Mouse (Mus musculus) gastrocnemius, postnatal 10 days (tissue): ENCODE measurements at regions not wholly inside any gene's neighbourhood (a gene's known extent, or its start where the extent isn't known, plus 50 kb on each side); places are given as distances from the start of the nearest gene placed in this dataset.
A peak's percentile ranks its signal among the peaks of the same experiment; 100 is the strongest.

Source experiments
- DNase-seq: peaks from one replicate; pipeline ENCODE4 v3.0.0; 2021; ENCODE audit warnings: mixed read lengths

- DNase-seq, result no peak
These were observed 155.2 kb upstream of the Zfp507 start for GRCm38 (mm10) chr7:35958052-35958451.

- DNase-seq, result no peak
These were observed 146.0 kb upstream of the Zfp507 start for GRCm38 (mm10) chr7:35948794-35949193.

DNA sequence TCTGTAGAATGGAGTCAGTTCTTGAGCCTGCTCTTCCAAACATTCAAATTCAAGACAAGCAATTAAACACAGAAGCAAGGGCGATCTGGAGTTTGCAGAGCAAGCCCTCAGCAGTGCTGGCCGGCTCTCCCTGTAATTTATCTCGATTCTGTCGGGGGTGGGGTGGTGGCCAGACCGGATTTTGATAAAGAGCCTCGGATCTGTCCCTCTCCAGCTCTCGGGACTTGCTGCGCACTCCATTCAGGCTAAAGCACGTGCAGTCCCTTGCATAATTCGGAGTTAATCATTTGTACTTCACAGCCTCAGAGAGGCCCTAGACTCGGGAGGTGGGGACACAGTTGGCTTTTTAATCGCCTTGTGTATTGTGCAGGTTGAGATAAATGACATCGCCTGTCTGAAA is 145.6 kb upstream of the Zfp507 start:
- no peak for DNase-seq

DNA sequence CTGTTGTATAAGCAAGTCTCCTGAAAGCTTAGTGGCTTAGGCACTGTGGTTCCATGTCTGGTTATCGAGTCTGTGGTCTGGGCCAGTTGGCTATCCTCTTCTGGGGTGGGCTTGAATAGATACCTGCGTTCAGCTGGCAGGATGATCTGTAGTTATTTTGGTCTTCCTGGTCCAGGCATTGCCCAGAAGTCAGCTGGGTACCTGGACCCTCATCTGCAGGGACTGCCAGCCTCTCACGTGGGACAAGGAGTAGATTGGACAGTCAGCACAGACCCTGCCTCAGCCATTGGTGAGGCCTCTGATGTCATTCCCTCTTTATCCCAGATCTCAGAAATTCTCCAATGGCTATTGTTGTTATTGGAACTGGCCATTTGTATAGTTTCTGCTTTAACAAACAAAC is 138.3 kb upstream of the Zfp507 start:
- no peak for DNase-seq

- DNase-seq, result no peak
These were observed 135.5 kb upstream of the Zfp507 start for GRCm38 (mm10) chr7:35938123-35938869.

GRCm38 (mm10) chr7:35926749-35927148 is 123.9 kb upstream of the Zfp507 start:
- no peak for DNase-seq

DNA sequence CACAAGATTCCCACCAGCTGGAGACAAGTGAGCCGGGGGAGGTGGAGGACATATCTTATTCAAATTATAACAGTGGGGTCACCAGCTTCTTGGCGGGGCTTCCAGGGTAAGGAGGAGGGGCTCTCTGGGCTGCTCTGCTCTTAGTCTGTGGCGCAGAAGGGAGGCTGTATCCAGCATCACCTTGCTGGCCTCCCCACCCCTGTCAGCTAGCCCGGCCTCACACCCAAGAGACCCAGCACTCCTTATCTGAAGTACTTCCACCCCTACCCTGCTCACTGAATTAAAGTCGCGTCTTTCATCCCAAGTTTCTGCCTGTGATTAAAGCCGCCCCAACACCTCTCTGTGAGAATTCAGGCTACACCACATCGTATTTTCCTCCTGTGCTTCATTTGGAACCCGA is 119.8 kb upstream of the Zfp507 start:
- DNase-seq, result no peak

GRCm38 (mm10) chr7:35920884-35921283 is 118.1 kb upstream of the Zfp507 start:
- no peak for DNase-seq

DNA sequence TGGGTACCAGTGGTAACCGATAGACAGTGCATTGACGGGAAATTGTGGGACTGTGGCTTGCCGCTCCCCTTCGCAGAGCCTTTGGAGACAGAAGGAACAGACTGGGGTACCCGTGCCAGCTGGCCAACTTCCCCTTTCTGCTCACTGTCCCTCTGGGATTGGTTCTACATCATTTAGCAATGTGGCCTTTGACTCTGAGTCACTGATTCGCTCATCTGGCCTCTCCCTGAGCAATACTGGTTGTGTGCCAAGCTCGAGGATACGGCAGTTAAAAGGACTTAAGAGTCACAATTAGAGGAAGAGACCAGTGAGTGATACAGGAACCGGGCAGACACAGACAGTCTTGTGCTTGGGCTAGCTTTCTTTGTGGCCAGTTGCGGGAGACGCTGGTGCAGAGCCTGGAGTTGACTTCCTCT is 117.4 kb upstream of the Zfp507 start:
- DNase-seq, result peak; percentile 65

DNA sequence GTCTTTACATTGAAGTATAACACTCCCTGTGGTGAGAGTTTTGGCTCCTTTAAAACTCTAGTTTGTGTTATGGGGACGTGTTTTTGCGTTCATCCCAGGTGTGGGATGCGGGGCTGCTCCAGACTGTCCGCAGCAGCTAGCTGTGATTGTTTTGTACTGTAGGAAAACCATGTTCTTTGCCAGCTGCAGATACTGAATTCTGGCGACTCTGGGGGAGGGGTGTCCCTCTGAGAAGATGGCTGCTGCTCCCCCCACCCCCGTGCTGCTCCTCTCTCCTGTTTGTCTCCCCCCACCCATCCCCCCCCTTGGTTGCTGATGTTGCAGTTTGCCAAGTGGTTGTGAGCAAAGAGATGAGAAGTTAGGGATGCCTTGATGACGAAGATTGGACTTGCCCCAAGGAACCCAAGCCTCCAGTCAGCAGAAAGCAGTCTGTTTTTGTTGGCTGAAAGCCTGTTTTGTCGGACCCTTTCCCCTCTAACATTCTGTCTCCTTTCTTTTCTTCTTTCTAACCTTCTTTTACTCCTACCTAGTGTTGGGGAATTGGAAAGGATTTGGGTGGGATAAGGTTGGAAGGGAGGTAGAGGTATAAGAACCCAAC is 107.4 kb upstream of the Zfp507 start:
- DNase-seq, result no peak

DNA sequence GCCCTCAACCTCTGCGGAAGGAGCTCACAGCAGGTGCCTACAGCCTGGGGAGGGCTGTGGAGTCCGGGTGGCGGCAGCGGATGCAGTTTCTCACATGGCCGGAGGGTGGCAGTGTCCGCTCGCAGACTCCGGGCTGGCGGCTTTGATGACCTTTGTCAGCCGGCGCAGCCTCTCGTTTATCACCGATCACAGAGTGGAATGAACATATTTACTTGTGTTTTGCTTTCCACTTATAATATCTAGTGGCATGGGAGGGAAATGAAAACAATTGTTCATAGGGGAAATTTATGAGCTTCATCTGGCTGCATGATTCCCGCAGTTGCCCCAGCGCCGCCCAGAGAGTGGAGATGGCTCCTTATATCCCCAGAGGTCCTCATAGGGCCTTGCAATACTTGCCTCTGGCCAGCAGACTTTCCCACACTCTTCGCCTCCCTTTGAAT is 99.2 kb upstream of the Zfp507 start:
- DNase-seq, result peak; percentile 82

DNA sequence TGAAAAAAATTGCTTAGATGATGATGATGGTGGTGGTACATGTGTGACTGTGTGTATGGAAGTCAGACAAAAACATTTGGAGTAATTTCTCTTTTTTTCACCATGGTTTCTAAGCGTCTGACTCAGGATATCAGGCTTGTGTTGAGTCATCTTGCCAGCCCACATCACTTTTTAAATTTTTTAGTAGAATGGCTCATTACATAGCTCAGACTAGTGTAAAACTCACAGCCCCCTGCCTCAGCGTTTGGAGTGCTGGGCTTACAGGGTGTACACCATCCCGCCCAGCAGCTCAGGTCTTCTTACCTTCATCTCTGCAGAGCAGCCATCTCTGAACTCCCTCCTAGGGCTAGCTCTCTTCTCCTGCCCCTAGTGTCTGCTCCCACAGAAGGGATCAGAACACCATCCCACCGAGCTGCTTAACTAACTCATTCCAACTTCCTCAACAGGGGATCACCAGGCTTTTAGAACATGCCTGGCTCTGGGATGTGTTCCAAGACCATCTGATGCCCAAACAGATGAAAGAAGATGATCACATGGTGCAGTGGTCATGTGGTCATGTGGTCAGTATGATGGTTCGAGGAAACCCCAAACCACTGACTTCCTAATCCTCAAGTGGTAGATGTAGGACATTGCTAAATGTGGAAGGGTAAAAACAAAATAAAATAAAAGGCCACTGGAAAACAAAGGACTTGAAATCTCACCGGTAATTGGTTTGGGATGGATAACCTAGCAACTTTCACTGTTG is 96.1 kb upstream of the Zfp507 start:
- DNase-seq, result no peak

- no peak for DNase-seq
These were observed 90.5 kb upstream of the Zfp507 start for GRCm38 (mm10) chr7:35893292-35893691.

DNA sequence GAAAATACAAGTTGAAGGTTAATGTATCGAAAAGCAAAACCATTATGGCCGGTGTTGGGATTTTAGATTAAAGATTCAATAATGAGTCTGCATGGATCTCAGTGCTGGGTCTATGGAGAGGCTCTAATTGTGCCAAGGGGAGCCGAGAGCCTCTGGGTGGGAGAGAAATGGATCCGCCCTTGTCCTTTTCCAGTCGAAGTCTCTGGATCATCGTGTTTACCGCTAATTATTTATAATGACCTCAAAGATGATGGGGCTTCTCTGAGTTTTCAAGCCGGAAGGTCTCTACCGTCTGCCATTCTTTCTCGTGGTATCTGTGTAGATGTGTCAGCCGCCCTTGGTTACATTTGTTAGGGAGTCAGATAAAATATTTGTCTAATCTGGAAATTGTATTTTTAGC is 83.2 kb upstream of the Zfp507 start:
- DNase-seq, result no peak

- DNase-seq, result peak; percentile 86
These were observed 77.0 kb upstream of the Zfp507 start for GRCm38 (mm10) chr7:35879755-35880304.

GRCm38 (mm10) chr7:35878164-35878563 is 75.4 kb upstream of the Zfp507 start:
- no peak for DNase-seq

GRCm38 (mm10) chr7:35861049-35861448 is 58.2 kb upstream of the Zfp507 start:
- DNase-seq, result no peak

DNA sequence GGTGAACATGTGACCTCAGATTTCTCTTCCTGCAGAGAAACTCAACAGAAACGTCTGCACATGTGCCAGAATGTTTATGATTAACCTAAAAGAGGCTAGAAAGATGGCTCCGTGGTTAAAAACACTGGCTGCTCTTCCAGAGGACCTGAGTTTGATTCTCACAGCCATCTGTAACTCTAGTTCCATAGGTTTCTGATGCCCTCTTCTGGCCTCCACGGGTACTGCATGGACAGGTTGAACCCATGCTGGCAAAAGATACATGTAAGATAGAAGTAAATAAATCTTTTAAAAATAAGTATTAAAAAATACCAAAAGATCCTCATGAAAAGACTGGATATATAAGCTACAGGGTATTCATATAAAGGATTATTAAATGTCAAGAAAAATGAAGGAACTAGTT is 56.8 kb upstream of the Zfp507 start:
- DNase-seq, result peak; percentile 43

DNA sequence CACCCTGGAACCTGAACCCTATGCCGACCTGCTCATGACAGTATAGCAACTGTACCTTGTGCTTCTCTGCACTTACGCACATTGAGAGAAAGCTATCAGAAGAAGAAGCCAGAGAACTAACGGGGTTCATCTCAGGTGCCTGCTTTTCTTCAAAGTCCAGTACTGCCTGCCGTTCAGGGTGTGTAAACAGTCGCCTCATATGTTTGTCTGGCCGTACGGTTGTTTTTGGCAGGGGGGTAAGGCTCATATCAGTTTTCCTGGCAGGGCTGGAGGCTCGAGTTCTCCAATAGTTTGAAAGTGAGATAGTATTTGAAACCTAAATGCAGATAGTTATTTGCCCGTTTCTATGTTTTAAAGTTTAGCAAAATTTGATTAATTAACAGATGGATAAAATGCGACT is 54.9 kb upstream of the Zfp507 start:
- DNase-seq, result no peak
